Mouse (Mus musculus) yolk sac, embryonic 10.5 days (tissue): ENCODE measurements at regions not wholly inside any gene's neighbourhood (a gene's known extent, or its start where the extent isn't known, plus 50 kb on each side); places are given as distances from the start of the nearest gene placed in this dataset.
"Not testable (repeated sequence)": the region's sequence is repeated elsewhere in the genome, so short reads cannot be mapped to it uniquely, and the experiment has no call there.

Experiments used
- DNase-seq: peaks from one replicate; pipeline ENCODE4 v3.0.0-alpha.2; 2017; ENCODE audit warnings: low spot score

GRCm38 (mm10) chr1:35870144-35870827 is 197.9 kb upstream of the Hs6st1 start:
- no peak for DNase-seq

DNA sequence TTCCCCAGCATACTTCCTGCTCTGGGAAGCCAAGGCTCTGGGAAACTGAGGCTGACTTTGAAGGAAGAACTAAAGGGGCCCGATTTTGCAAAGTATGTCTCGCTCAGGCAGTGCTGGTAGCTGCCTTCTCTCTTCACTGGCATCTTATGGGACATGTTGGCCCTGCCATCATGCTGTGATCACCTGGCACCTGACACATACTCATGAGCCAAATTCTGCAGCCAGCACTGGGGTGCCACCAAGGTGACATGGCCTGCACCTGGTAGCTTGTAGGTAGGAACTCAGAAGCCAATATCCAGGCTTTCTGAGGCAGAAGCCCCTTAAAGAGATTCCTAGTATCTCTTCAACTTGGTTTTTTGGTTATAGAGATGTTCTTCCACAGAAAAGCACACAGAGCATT is 195.2 kb upstream of the Hs6st1 start:
- DNase-seq: no peak

DNA sequence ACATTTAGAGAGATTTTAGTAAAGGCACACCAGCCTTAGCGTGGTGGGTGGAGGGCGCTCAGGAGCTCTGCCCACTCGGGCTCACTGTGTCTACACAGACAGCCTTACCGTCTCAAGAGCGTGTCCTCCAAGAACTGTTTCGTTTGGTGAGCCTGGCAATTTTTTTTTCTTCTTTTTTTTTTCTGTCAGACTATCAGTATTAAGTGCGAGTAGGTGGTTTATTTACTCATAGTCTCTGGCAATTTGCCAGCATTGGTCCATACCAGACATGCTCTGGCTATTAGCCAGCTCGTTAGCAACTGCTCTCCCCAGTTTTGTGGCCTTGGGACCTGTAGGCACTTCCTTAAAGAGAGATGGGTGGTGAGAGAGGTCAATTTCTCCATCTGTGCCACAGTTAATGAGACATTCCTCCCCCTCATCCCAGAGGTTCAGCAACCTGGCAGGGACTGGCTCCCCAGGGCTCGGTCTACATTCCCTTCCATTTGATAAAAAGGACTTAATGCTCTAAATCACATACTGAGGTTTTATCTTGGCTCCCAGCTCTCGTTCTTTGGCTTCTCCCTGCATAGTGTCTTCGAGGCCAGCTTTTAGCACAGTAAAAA is 192.9 kb upstream of the Hs6st1 start:
- no peak for DNase-seq

- no peak for DNase-seq
Observed at GRCm38 (mm10) chr1:35878426-35878825, 189.8 kb upstream of the Hs6st1 start.

GRCm38 (mm10) chr1:35879388-35880093 is 188.7 kb upstream of the Hs6st1 start:
- DNase-seq: no peak

DNA sequence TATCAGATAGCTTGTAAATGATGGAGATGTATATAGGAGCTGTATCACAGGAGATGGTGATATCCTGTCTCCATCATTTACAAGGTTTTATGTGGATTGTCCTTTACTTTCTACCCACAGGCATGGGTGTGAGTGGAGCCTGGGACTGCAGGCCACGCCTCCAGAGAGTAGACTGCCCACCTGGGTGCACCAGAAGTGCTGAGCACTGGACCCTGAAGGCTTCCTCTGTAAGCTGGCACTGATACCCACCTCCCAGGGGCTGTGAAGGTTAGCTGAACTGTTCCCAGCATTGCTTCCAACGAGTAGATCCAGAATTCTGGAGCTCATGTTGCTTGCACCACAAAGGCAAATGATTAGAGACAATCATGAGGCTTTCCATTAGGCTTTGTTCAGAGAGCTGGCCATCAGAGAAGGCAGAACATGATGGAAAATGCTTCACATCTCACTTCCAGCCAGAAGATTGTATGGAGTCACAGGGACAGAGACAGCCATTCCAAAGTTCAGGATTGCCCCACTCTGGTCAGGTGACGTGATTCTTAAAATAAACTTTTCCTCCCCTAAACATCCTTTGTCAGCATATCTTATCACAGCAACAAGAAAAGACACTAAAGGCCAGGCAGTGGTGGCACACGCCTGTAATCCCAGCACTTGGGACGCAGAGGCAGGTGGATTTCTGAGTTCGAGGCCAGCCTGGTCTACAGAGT is 187.5 kb upstream of the Hs6st1 start:
- peak; percentile 72 for DNase-seq

DNA sequence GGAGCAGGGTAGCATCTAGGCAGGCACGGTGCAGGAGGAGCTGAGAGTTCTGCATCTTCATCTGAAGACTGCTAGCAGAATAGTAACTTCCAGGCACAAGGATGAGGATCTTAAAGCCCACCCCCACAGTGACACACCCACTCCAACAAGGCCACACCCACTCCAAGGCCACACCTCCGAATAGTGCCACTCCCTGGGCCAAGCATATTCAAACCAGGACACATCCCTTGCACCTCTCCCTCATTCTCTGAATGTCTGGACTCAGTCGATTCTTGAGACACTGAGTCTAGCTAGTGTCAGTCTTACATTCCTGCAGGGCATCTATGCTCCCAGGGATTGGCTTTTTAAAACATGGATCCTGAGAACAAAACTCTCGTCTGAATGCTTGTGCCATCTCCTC is 186.7 kb upstream of the Hs6st1 start:
- DNase-seq: no peak

- no peak for DNase-seq
Observed at GRCm38 (mm10) chr1:35882101-35882500, 186.1 kb upstream of the Hs6st1 start.

DNA sequence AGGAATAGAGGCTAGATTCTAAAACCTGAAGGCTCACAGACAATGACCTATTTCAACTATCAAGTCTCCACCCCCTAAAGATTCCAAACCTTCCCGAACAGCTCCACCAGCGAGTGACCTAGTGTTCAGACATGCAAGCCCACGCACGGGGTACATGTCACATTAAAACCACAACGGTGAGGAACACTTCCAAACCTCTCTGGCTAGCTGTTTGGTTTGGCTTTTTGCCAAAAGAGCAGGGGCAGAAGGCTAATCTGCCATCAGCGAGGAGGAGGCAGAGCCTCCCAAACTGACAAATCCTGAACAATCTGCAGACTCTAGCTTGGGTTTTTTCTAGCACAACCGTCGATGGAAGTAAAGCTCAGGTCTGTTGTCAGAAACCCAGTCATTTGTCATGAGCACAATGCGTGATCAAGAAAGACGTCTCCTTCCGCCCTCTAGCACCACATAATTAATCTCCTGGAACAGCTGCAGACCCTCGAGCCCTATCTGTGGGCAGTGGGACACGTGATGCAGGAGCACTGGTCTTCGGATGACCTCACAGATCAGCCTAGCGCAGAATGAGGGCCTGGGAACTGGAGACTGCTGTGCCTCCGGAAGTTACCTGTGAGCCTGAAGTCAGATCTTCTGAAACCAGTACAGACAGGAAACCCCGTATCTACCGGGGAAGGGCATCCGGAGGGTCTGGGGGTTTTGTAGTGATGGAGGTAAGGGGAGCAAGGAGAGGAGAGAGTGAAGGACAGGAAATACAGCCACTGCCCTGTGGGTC is 178.3 kb upstream of the Hs6st1 start:
- no peak for DNase-seq

DNA sequence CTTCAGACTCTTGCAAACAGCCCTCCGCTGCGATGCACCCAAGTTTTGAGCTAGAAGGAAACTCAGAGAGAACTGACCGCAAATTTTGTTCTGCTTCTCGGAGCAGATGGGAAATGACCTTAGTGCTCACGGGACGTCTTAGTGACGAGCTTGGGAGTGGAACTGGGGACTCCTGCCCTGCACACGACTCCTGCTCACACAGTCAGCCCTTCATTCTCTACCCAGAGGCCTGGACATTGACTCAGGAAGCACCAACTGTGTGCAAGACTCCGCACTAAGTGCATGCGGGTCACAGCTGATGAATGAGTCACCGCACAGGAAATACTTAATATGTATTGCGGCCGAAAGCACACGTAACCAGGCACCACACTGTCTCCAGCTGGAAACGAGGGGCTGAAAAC is 177.7 kb upstream of the Hs6st1 start:
- DNase-seq: no peak

DNA sequence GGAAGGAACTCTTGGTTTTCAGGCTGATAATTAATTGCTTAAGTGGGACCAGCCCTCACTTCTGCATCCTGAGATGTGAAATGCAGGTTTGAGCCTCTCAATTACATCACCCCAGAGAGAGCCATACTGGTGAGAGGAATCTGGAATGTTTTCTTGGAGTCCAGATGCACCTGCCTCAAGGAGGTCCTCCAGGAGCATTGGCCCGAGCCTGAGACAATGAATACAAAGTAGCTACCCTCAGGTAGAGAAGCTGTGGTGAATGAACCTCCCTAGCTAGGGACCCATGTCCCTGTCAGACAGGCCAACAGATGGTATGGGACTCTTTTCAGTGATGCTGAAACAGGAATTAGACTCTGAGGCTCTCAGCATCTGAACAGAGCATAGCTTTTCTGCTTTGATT is 168.7 kb upstream of the Hs6st1 start:
- DNase-seq: no peak

- no peak for DNase-seq
Observed at GRCm38 (mm10) chr1:35904001-35904547, 164.1 kb upstream of the Hs6st1 start.

GRCm38 (mm10) chr1:35913551-35913950 is 154.6 kb upstream of the Hs6st1 start:
- DNase-seq: no peak

DNA sequence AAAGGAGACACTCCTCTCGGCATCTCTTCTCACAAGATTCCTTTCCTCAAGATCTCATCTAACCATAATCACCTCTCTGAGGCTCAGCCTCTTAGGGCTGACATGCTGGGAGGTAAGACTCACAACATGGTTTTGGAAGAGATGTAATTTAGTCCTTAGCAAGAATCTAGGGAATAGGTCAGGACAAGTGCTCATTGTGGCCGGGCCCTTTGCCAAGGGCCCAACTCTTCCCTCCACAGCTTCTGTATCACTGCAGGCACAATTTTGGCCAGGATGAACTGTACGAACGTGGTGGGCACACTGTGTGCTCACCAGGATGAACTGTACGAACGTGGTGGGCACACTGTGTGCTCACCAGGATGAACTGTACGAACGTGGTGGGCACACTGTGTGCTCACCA is 154.0 kb upstream of the Hs6st1 start:
- DNase-seq: not testable (repeated sequence)

DNA sequence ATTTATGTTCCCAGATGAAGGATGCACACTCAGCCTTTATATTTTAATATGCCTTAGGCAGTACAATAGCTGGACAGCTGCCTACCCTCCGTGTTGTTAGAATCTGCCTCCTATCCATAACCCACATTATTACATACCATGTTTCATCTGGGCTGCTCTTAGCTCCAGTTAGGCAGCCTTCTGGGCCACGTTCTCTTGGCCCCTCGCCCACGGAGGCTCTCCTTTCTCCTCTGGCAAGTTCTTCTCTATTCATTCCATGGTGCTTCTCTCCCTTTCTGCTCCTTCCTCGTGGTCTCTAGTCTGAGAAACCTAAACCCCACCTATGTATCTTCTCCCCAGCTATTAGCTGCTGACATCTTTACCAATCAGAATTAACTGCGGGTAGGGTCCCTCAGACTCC is 152.7 kb upstream of the Hs6st1 start:
- no peak for DNase-seq

DNA sequence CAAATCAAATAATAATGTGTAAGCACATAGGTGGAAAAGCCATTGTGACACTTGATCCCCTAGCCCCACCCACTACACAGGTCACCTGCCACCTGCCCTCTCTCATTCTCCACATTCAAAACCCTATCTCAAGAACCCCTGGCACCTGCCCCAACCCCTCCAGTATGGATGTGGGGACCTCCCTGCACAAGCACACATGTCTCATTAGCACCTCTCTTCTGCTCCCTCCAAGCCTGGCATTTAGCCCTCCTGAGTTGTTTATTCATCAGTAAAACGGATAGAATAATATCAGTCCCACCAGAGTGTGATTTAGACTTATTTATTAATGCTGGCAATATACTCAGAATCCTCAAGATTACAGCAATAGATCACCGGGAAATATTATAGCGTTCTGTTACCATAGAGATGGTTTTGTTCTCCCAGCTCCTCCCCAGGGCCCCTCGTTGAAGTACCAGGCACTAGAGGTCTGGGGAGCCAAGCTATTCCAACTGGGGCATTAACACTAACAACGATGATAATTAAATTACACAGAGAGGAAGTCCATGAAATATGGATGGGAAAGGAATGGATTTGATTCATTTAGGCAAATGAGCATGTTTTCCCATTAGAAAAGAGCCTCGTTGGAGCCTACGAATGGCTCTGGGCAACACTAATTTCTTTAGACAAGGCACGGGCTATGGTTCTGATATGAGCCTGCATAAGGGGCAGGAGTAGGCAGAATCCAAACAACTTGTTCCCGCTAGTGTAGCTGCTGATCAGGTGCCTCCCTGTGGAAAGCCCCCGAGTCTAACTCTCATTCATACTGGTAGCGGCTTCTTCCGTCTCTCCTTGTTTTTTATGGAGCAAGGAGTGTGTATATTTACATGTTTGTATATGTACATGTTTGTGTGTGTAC is 148.1 kb upstream of the Hs6st1 start:
- DNase-seq: no peak

DNA sequence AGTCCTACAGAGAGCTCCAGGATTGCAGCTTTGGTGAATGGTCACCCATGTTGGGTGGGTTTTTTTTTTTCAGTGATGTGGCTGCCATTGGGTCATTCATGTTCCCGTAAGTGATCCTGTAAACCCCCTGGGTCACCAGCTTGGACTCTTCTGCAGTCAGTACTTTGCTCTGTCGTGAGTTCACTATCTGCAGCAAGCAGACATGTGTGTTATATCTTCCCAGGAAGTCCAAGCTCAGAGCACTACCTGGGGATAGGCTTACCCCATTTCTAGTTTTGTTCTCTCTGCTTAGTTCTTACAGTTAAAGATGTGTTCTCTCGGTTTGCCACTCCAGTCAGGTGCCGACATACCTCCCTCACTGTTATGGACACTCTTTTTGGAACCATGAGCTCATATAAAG is 143.4 kb upstream of the Hs6st1 start:
- DNase-seq: no peak

- DNase-seq: no peak
Observed at GRCm38 (mm10) chr1:35925301-35925700, 142.9 kb upstream of the Hs6st1 start.

- DNase-seq: peak; percentile 88
Observed at GRCm38 (mm10) chr1:35926191-35927048, 141.8 kb upstream of the Hs6st1 start.

GRCm38 (mm10) chr1:35927049-35927415 is 141.2 kb upstream of the Hs6st1 start:
- no peak for DNase-seq
